Mouse (Mus musculus) embryonic facial prominence, embryonic 14.5 days (tissue): Measurements from ENCODE around the gene Tcp10a. TPM values are rescaled to one million over a fixed set of nuclear protein-coding genes. Genes with fewer than 3 reads are reported as not detected.
"Not testable (repeated sequence)": the region's sequence is repeated elsewhere in the genome, so short reads cannot be mapped to it uniquely, and the experiment has no call there.

Experiments used
- ATAC-seq: fragments of 200-750 bp; cut with Nextera tagmentation; 2 replicates; pipeline ENCODE4 v1.8.0; 2017; ENCODE audit warnings: low read depth, moderate number of reproducible peaks, moderate TSS enrichment
- DNase-seq: peaks from one replicate; pipeline ENCODE4 v3.0.0-alpha.2; 2015; ENCODE audit warnings: low spot score
- H3K27ac ChIP-seq: fragments of 300-500 bp; sonication (generic); replicated peaks from 2 replicates; pipeline ENCODE4 v1.5.1; 2014; ENCODE audit warnings: low read depth, mild to moderate bottlenecking, low read length, moderate library complexity
- H3K27me3 ChIP-seq: fragments of 300-500 bp; sonication (generic); replicated peaks from 2 replicates; pipeline ENCODE4 v1.6.1; 2014; ENCODE audit warnings: low read length; ENCODE audit not compliant: control insufficient read depth, insufficient read depth
- H3K36me3 ChIP-seq: fragments of 300-500 bp; sonication (generic); 2 replicates; pipeline ENCODE4 v1.6.1; 2014; ENCODE audit warnings: low read length, mixed read lengths; ENCODE audit not compliant: control insufficient read depth, insufficient read depth
- H3K4me1 ChIP-seq: fragments of 300-500 bp; sonication (generic); 2 replicates; pipeline ENCODE4 v1.6.1; 2014; ENCODE audit warnings: antibody characterized with exemption, low read length; ENCODE audit not compliant: control insufficient read depth, insufficient read depth
- H3K4me2 ChIP-seq: fragments of 300-500 bp; sonication (generic); 2 replicates; pipeline ENCODE4 v1.6.1; 2014; ENCODE audit warnings: low read depth, mild to moderate bottlenecking, low read length, moderate library complexity, mixed read lengths
- H3K4me3 ChIP-seq: fragments of 300-500 bp; sonication (generic); 2 replicates; pipeline ENCODE4 v1.5.1; 2014; ENCODE audit warnings: low read depth, mild to moderate bottlenecking, low read length
- H3K9ac ChIP-seq: fragments of 300-500 bp; sonication (generic); 2 replicates; pipeline ENCODE4 v1.6.1; 2014; ENCODE audit warnings: low read depth, mild to moderate bottlenecking, low read length, moderate library complexity, mixed read lengths
- H3K9me3 ChIP-seq: fragments of 300-500 bp; sonication (generic); 2 replicates; pipeline ENCODE4 v1.6.1; 2016; ENCODE audit warnings: low read length; ENCODE audit not compliant: control insufficient read depth
- WGBS: fragments of 180-500 bp; shearing (Covaris S2); extraction: QIAGEN DNeasy Blood & Tissue Kit; methylation state at CpG from one replicate; pipeline ENCODE4 v1.1.7; 2014; 5-methylcytosine and 5-hydroxymethylcytosine counted together
- polyA plus RNA-seq: library from polyadenylated mRNA; unstranded; fragments of >200 nt; fragmentation: Nextera tagmentation; extraction: Ambion mirVana; gene quantifications from 2 replicates; pipeline ENCODE4 v1.2.1, GENCODE M21; 2014

Tcp10a gene
- polyA plus RNA-seq, 1 experiment from 2014 or later: not detected

- H3K4me3 ChIP-seq, H3K9ac ChIP-seq, ATAC-seq, H3K4me1 ChIP-seq, H3K36me3 ChIP-seq, H3K27ac ChIP-seq, H3K9me3 ChIP-seq, DNase-seq, H3K4me2 ChIP-seq, H3K27me3 ChIP-seq: not testable (repeated sequence)
- 89% methylated on average over 9 of the region's 9 CpGs for WGBS
These were observed 36.5 kb downstream of the Tcp10a start for GRCm38 (mm10) chr17:7360749-7361465.

- not testable (repeated sequence) for H3K36me3 ChIP-seq, H3K4me1 ChIP-seq, H3K27me3 ChIP-seq, H3K27ac ChIP-seq, H3K9me3 ChIP-seq, H3K4me2 ChIP-seq, H3K9ac ChIP-seq, H3K4me3 ChIP-seq, ATAC-seq, DNase-seq
- WGBS: no CpG with 5 or more reads among the region's 3 CpGs
These were observed 41.2 kb downstream of the Tcp10a start for GRCm38 (mm10) chr17:7365615-7366014.

GRCm38 (mm10) chr17:7366265-7366664, 41.8 kb downstream of the Tcp10a start:
- H3K9ac ChIP-seq, H3K27ac ChIP-seq, DNase-seq, H3K4me1 ChIP-seq, ATAC-seq, H3K27me3 ChIP-seq, H3K36me3 ChIP-seq, H3K4me3 ChIP-seq, H3K4me2 ChIP-seq, H3K9me3 ChIP-seq: not testable (repeated sequence)
- no CpG with 5 or more reads among the region's 1 CpGs for WGBS

GRCm38 (mm10) chr17:7366676-7367374, 42.4 kb downstream of the Tcp10a start:
- not testable (repeated sequence) for H3K9me3 ChIP-seq, DNase-seq, ATAC-seq, H3K4me1 ChIP-seq, H3K9ac ChIP-seq, H3K27ac ChIP-seq, H3K4me2 ChIP-seq, H3K36me3 ChIP-seq, H3K27me3 ChIP-seq, H3K4me3 ChIP-seq
- WGBS: 33% methylated on average over 4 of the region's 7 CpGs

GRCm38 (mm10) chr17:7369401-7369800, 45.0 kb downstream of the Tcp10a start:
- DNase-seq, H3K27me3 ChIP-seq, H3K9me3 ChIP-seq, H3K4me3 ChIP-seq, H3K36me3 ChIP-seq, ATAC-seq, H3K27ac ChIP-seq, H3K4me2 ChIP-seq, H3K9ac ChIP-seq, H3K4me1 ChIP-seq: not testable (repeated sequence)
- 100% methylated on average over 2 of the region's 6 CpGs for WGBS

DNA sequence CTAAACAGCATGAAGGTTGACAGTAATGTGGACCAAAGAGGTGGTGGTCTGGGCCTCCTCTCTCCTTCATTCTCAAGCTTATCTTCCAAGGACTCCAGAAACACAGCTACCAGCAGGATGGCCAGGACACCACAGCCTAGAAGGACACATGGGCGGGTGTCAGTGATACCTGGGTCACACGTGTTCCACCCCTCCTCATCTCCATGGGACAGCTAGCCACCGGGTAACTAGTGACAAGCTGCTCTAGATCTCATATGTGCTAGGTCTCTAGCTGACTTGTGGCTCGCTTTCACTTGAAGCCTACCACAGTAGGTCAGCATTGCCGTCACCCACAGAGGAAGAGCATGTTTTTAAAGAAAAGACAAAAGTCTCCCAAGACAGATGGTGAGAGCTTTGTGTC, 47.4 kb downstream of the Tcp10a start, which contains the start of gene Gm49630:
Gene Gm49630, minus strand, starts transcription at position 101 of the 400 bp plus-strand sequence.
- not testable (repeated sequence) for H3K9ac ChIP-seq, H3K4me2 ChIP-seq, H3K9me3 ChIP-seq, ATAC-seq, DNase-seq, H3K36me3 ChIP-seq, H3K27ac ChIP-seq, H3K4me3 ChIP-seq, H3K27me3 ChIP-seq, H3K4me1 ChIP-seq
- no CpG with 5 or more reads among the region's 5 CpGs for WGBS

DNA sequence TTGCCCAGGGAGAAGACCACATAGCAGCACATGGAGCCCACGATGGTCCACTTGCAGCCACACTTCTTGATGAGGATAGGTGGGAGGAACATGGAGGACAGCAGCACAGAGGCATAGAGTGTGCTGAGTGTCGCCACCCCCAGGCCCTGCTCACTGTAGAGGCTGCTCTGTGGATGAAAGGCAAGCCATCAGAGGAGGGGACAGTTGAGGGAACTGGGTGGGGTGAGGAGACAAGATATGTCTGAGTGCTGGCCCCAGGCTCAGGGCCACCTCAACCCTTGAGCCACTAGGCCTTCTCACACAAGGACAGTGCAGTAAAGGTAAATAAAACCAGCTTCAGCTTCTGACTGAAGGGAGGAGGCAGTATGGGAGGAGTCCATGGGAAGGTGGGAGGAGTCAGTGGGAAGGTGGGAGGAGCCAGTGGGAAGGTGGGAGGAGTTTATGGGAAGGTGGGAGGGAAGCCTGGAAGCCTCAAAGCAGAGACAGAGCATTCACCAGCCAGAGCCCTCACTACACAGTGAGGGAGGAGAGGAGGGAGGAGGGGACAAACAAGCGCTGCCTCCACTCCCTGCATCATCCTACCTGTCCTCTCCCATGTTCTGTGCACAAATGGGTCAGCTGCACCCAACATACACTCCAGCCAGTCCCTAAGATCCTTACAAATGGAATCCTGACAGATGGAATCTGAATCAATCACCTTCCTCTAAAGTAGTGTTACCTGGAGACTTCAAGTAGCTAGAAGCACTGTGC, 52.7 kb downstream of the Tcp10a start:
- H3K27ac ChIP-seq, H3K4me1 ChIP-seq, H3K9ac ChIP-seq, H3K4me2 ChIP-seq, H3K4me3 ChIP-seq, H3K36me3 ChIP-seq, H3K9me3 ChIP-seq, ATAC-seq, H3K27me3 ChIP-seq, DNase-seq: not testable (repeated sequence)
- WGBS: no CpG with 5 or more reads among the region's 3 CpGs

DNA sequence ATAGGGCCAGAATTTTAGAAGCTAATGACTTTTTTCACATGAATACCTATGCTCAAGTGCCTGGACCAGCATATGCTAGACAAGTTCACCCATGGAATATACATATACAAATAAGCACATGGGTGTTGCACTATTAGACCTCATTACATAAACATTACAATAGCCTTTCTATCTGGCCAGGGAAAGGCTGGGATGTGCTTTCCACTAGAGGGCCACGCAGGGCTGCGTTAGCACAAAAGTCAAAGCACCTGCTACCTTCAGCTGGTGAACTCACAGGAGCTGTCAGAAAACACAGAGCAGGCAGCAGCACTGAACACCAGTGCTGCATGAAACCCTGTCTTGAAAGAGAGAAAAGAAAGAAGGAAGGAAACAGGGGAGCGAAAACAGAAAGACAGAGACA, 53.5 kb downstream of the Tcp10a start:
- H3K27ac ChIP-seq, H3K9ac ChIP-seq, H3K9me3 ChIP-seq, ATAC-seq, H3K4me3 ChIP-seq, H3K27me3 ChIP-seq, H3K36me3 ChIP-seq, H3K4me2 ChIP-seq, H3K4me1 ChIP-seq, DNase-seq: not testable (repeated sequence)
- 19% methylated on average over 2 of the region's 3 CpGs for WGBS
